In the genomic region with DNA sequence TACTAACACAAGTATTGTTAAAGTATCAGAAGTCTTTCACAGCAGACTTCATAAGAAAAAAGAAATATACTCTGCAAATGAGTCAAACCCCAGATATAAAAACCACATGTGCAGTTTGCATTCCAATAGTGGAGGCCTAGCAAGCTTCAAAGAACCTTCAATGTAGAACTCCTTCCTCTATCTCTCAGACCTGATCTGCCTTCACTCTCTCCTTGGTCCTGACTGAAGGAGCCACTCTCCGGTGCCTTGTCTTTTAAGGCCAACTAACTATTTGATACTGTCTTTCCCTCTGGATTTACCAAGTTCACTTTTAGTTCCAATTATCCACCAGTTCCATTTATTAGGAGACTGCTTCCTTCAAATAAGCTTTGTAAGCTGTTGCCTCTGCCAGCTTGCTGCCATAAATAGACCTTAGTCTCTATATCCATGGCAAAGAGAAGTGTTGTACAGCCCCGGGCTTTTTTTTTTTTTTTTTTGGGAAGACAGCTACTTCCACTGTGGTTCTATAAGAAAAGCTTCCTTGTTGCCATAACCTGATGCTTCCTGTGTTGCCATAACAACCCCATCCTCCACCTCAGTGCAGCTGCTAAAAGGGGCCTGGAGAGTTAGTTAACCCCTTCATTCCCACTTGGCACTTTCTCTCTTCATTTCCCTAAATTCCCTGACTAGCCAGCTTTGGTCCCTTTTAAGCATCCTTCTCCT, we compare ENCODE assay signal across 10 mouse cellular contexts.
DNase-seq lines count a peak whose midpoint lies in the region; ATAC-seq and TF ChIP-seq lines count a peak whose summit lies in the region.
"Had no signal": no experiment of that assay in that cellular context is flagged by ENCODE, and none has a peak within 500 bp of the region (broad histone marks: within the 10 kb centered on the region; RNA-seq: fewer than 3 reads in every experiment).

No protein-coding gene starts in this region.

- no peaks in the 10 kb centered on the region for H3K27me3 ChIP-seq in forebrain, embryonic 14.5 days (replicated peaks; ENCODE audit: control insufficient read depth, insufficient read depth, low read length)
- no peaks in the 10 kb centered on the region for H3K27me3 ChIP-seq in limb, embryonic 14.5 days (ENCODE audit: control insufficient read depth, insufficient read depth, low read length)

- intact Hi-C loops in left cerebral cortex, postnatal 14 days (cut with DNase I), result no loop called here
- intact Hi-C loops in left cerebral cortex, adult 2 months (cut with DNase I), result no loop called here

- no peak for TF ChIP-seq CTCF in left cerebral cortex, adult 2 months (IDR thresholded peaks at IDR 0.05)

- no peaks in the 10 kb centered on the region for H3K36me3 ChIP-seq in forebrain, embryonic 14.5 days (ENCODE audit: control insufficient read depth, insufficient read depth, low read length)
- no peaks in the 10 kb centered on the region for H3K36me3 ChIP-seq in limb, embryonic 14.5 days (ENCODE audit: control insufficient read depth, insufficient read depth, low read length)

- under 1% methylated on average over 2 of the region's 2 CpGs for WGBS in forebrain, embryonic 14.5 days
- 7% methylated on average over 2 of the region's 2 CpGs for WGBS in limb, embryonic 14.5 days

- peak; percentile 95 for ATAC-seq in forebrain, embryonic 14.5 days
- ATAC-seq in limb, embryonic 14.5 days (ENCODE audit: low FRiP score, low read depth), result peak; percentile 80
- no peak for ATAC-seq in megakaryocyte-erythroid progenitor cell, adult 5-6 weeks (replicated peaks; ENCODE audit: low FRiP score, low TSS enrichment, poor library complexity, severe bottlenecking)

- H3K4me3 ChIP-seq in left cerebral cortex, adult 2 months, result no peak overlapping the region
- no peak overlapping the region for H3K4me3 ChIP-seq in forebrain, embryonic 14.5 days (ENCODE audit: low read depth, low read length)
- no peak overlapping the region for H3K4me3 ChIP-seq in limb, embryonic 14.5 days (replicated peaks; ENCODE audit: low read length)
- H3K4me3 ChIP-seq: erythroblast, embryonic 14.5 days had no signal

- H3K4me1 ChIP-seq in forebrain, embryonic 14.5 days (ENCODE audit: control insufficient read depth, insufficient read depth, low read length), result peaks cover 18% of the 10 kb centered on the region
- H3K4me1 ChIP-seq in limb, embryonic 14.5 days (ENCODE audit: control insufficient read depth, insufficient read depth, low read length), result peaks cover 20% of the 10 kb centered on the region

- H3K9me3 ChIP-seq in forebrain, embryonic 14.5 days (replicated peaks; ENCODE audit: control insufficient read depth, low read length), result no peaks in the 10 kb centered on the region
- H3K9me3 ChIP-seq in limb, embryonic 14.5 days (ENCODE audit: control insufficient read depth, low read length), result no peaks in the 10 kb centered on the region

- H3K27ac ChIP-seq in left cerebral cortex, adult 2 months, result no peak overlapping the region; the same call in 1 of the 2 replicates
- peak overlapping the region; percentile 17 for H3K27ac ChIP-seq in forebrain, embryonic 14.5 days (ENCODE audit: low read depth, low read length)
- H3K27ac ChIP-seq in limb, embryonic 14.5 days (replicated peaks; ENCODE audit: low read depth, low read length), result peak overlapping the region; percentile 62

- TF ChIP-seq POLR2A in limb, embryonic 14.5 days (IDR thresholded peaks at IDR 0.05; ENCODE audit: borderline replicate concordance, extremely low read depth, insufficient read depth, insufficient read length), result no peak

- DNase-seq in left cerebral cortex, postnatal 14 days (ENCODE audit: low spot score in 2 of 2), result peak; percentile 18 to 25
- DNase-seq in left cerebral cortex, adult 2 months (ENCODE audit: extremely low spot score in 1 of 2, low spot score in 2 of 2), result no peak
- DNase-seq in forebrain, embryonic 14.5 days (ENCODE audit: low spot score), result peak; percentile 89
- DNase-seq in limb, embryonic 14.5 days (ENCODE audit: low spot score), result peak; percentile 69
- peak; percentile 65 for DNase-seq in retina, embryonic 14.5 days (ENCODE audit: low spot score)
- no peak for DNase-seq in cerebellum, adult 9-10 months
- DNase-seq in kidney, postnatal 25 days, result no peak
- DNase-seq: adrenal gland, adult 2 months had no signal

- H3K9ac ChIP-seq in forebrain, embryonic 14.5 days (ENCODE audit: low read length), result no peak overlapping the region
- no peak overlapping the region for H3K9ac ChIP-seq in limb, embryonic 14.5 days (ENCODE audit: low read depth, low read length, severe bottlenecking)

- H3K4me2 ChIP-seq in forebrain, embryonic 14.5 days (ENCODE audit: low read length), result 0 out of 2 replicates have a peak overlapping the region, but pooled peaks have one; percentile 16
- no peak overlapping the region for H3K4me2 ChIP-seq in limb, embryonic 14.5 days (replicated peaks; ENCODE audit: low read depth, low read length, severe bottlenecking)

Comparison
In these comparisons a context has a peak if more than half of its experiments do, and no peak if none do; other contexts are left out.
1. DNase-seq: peak in left cerebral cortex, postnatal 14 days (2 of 2), forebrain, embryonic 14.5 days (single experiment), limb, embryonic 14.5 days (single experiment) and retina, embryonic 14.5 days (single experiment); none in left cerebral cortex, adult 2 months (0 of 2), cerebellum, adult 9-10 months (single experiment) and kidney, postnatal 25 days (0 of 2).